ENCODE assay signal across 22 mouse cellular contexts in the genomic region with DNA sequence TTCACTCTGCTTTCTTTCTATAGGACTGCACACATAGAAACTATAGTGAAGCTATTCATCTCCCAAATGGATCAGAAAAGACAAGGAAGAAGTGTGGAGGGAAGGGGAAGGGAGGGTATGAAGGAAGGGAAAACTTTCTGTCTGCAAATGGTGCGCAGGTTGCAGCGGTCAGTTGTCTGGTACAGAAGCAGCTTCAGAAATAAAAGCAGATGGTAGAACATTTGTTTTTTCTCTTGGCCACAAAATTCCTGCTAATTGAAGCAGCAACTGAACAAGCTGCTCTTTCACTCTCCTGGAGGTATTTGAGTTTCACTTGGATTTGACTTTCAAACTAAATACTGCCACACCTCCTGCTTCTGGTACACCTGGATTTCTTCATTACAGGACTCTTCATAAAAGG.
DNase-seq lines count a peak whose midpoint lies in the region; TF ChIP-seq lines count a peak whose summit lies in the region.
"Had no signal": no experiment of that assay in that cellular context is flagged by ENCODE, and none has a peak within 500 bp of the region (broad histone marks: within the 10 kb centered on the region; RNA-seq: fewer than 3 reads in every experiment).

No protein-coding gene starts in this region.

- peak overlapping the region; percentile 7; the same call in 1 of the 2 replicates for H3K27ac ChIP-seq in cerebellum, adult 2 months (ENCODE audit: insufficient read depth, low read length)
- H3K27ac ChIP-seq: embryonic facial prominence, embryonic 12.5 days; forebrain, embryonic 12.5 days; hindbrain, embryonic 10.5 days; intestine, embryonic 15.5 days; liver, embryonic 13.5 days; midbrain, embryonic 12.5 days; neural tube, embryonic 15.5 days had no signal

- peaks cover 4% of the 10 kb centered on the region; the same call in 1 of the 2 replicates for H3K4me1 ChIP-seq in cerebellum, adult 2 months (ENCODE audit: control insufficient read depth, insufficient read depth, low read length)
- H3K4me1 ChIP-seq: embryonic facial prominence, embryonic 12.5 days; forebrain, embryonic 12.5 days; hindbrain, embryonic 10.5 days; intestine, embryonic 15.5 days; liver, embryonic 13.5 days; midbrain, embryonic 12.5 days; neural tube, embryonic 15.5 days had no signal

- TF ChIP-seq CTCF in cerebellum, adult 2 months (IDR thresholded peaks at IDR 0.05; ENCODE audit: borderline replicate concordance, insufficient read depth, low read depth, low read length): no peak

- peak; percentile 25 for DNase-seq in cerebellum, adult 11 months
- no peak for DNase-seq in cerebellum, postnatal 14 days
- peak; percentile 12 for DNase-seq in left cerebral cortex, adult 11 months (ENCODE audit: low spot score)
- no peak for DNase-seq in left cerebral cortex, postnatal 4 days
- DNase-seq in cerebellum, adult 2 months: peak; percentile 41 to 79
- peak; percentile 51 for DNase-seq in telencephalon, adult 2 months (ENCODE audit: low read depth, low spot score)
- DNase-seq in lung, postnatal 10 days: no peak
- DNase-seq in embryo, embryonic 9.5 days (ENCODE audit: extremely low spot score): no peak
- DNase-seq: adrenal gland, postnatal 25 days; gastrocnemius, postnatal 14 days; heart, adult 11 months; kidney, adult 8-10 months; kidney, postnatal 10 days; liver, embryonic 13.5 days; lung, adult 2 months; right cerebral cortex, postnatal 4 days had no signal

- TF ChIP-seq POLR2A in cerebellum, adult 2 months (IDR thresholded peaks at IDR 0.05; ENCODE audit: borderline replicate concordance, insufficient read depth, low read length): no peak

- 5% methylated on average over 2 of the region's 2 CpGs for WGBS in cerebellum, adult 2 months

- H3K27me3 ChIP-seq in cerebellum, adult 2 months (ENCODE audit: control insufficient read depth, insufficient read depth, low read length): no peaks in the 10 kb centered on the region
- H3K27me3 ChIP-seq: embryonic facial prominence, embryonic 12.5 days; forebrain, embryonic 12.5 days; intestine, embryonic 15.5 days; liver, embryonic 13.5 days; midbrain, embryonic 12.5 days; neural tube, embryonic 15.5 days had no signal

- intact Hi-C loops in left cerebral cortex, postnatal 4 days (cut with DNase I): no loop called here

- no peak overlapping the region for H3K4me3 ChIP-seq in cerebellum, adult 2 months (replicated peaks; ENCODE audit: insufficient read depth, low read depth, low read length)
- H3K4me3 ChIP-seq: embryonic facial prominence, embryonic 12.5 days; forebrain, embryonic 12.5 days; hindbrain, embryonic 10.5 days; intestine, embryonic 15.5 days; liver, embryonic 13.5 days; midbrain, embryonic 12.5 days; neural tube, embryonic 15.5 days had no signal

Comparison
In these comparisons a context has a peak if more than half of its experiments do, and no peak if none do; other contexts are left out.
1. DNase-seq: peak in cerebellum, adult 11 months (single experiment), left cerebral cortex, adult 11 months (single experiment), cerebellum, adult 2 months (2 of 2) and telencephalon, adult 2 months (single experiment); none in cerebellum, postnatal 14 days (0 of 2), left cerebral cortex, postnatal 4 days (single experiment), lung, postnatal 10 days (single experiment) and embryo, embryonic 9.5 days (single experiment).